Mouse (Mus musculus) intestine, embryonic 14.5 days (tissue): Measurements from ENCODE around the gene Ccdc152. TPM values are rescaled to one million over a fixed set of nuclear protein-coding genes. Genes with fewer than 3 reads are reported as not detected.

Source experiments
- ATAC-seq: fragments of 200-750 bp; cut with Nextera tagmentation; replicated peaks from 2 replicates; pipeline ENCODE4 v1.8.0; 2017; ENCODE audit warnings: low read depth, moderate number of reproducible peaks, moderate TSS enrichment, moderate library complexity; ENCODE audit not compliant: low FRiP score, low TSS enrichment
- DNase-seq: peaks from one replicate; pipeline ENCODE4 v3.0.0-alpha.2; 2018; ENCODE audit warnings: low spot score
- H3K27ac ChIP-seq: fragments of 300-500 bp; sonication (generic); 2 replicates; pipeline ENCODE4 v1.5.1; 2014; ENCODE audit warnings: low read depth, mild to moderate bottlenecking, control low read depth
- H3K27me3 ChIP-seq: fragments of 300-500 bp; sonication (generic); replicated peaks from 2 replicates; pipeline ENCODE4 v1.6.1; 2014; ENCODE audit warnings: low read length, control low read depth; ENCODE audit not compliant: control insufficient read depth, insufficient read depth
- H3K36me3 ChIP-seq: fragments of 300-500 bp; sonication (generic); 2 replicates; pipeline ENCODE4 v1.6.1; 2014; ENCODE audit warnings: low read length, control low read depth; ENCODE audit not compliant: control insufficient read depth, insufficient read depth
- H3K4me1 ChIP-seq: fragments of 300-500 bp; sonication (generic); replicated peaks from 2 replicates; pipeline ENCODE4 v1.6.1; 2014; ENCODE audit warnings: low read length, control low read depth, mixed read lengths; ENCODE audit not compliant: control insufficient read depth, insufficient read depth
- H3K4me2 ChIP-seq: fragments of 300-500 bp; sonication (generic); 2 replicates; pipeline ENCODE4 v1.6.1; 2014; ENCODE audit warnings: low read length
- H3K4me3 ChIP-seq: fragments of 300-500 bp; sonication (generic); 2 replicates; pipeline ENCODE4 v1.5.1; 2014; ENCODE audit warnings: low read depth, low read length, control low read depth, mixed read lengths
- H3K9ac ChIP-seq: fragments of 300-500 bp; sonication (generic); 2 replicates; pipeline ENCODE4 v1.6.1; 2014; ENCODE audit warnings: mild to moderate bottlenecking, low read length
- H3K9me3 ChIP-seq: fragments of 300-500 bp; sonication (generic); 2 replicates; pipeline ENCODE4 v1.6.1; 2016; ENCODE audit warnings: low read length, control low read depth; ENCODE audit not compliant: control insufficient read depth
- WGBS: fragments of 180-500 bp; shearing (Covaris S2); extraction: QIAGEN DNeasy Blood & Tissue Kit; methylation state at CpG from one replicate; pipeline ENCODE4 v1.1.7; 2014; 5-methylcytosine and 5-hydroxymethylcytosine counted together
- polyA plus RNA-seq: library from polyadenylated mRNA; unstranded; fragments of >200 nt; fragmentation: Nextera tagmentation; extraction: Ambion mirVana; gene quantifications from 2 replicates; pipeline ENCODE4 v1.2.1, GENCODE M21; 2014

Gene Ccdc152
- polyA plus RNA-seq, 1 experiment from 2014 or later, result 0.24 TPM

- 48% methylated on average over 1 of the region's 1 CpGs for WGBS
- H3K27ac ChIP-seq, result no peak overlapping the region
These were observed 9.8 kb downstream of the Ccdc152 start for GRCm38 (mm10) chr15:3293477-3293876.

DNA sequence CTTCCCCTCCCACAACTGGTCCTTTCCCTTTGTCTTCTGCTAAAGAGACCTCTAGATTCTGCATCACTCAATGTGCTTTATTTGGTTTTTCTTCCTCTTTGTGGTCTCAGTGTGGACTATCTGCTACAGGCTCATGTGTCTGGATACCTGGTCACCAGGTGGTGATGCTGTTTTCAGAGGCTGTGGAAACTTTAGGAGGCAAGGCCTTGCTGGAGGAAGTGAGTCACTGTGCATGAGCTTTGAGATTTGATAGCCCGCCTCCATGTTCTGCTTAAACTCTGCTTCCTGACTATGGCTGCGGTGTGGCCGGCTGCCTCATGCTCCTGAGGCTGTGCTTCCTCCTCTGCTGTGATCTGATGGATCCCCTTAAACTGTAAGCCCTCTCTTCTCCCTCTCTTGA, 12.9 kb downstream of the Ccdc152 start:
- Histone ChIP-seq H3K9me3 (no peaks in the 10 kb centered on the region), H3K27ac (no peak overlapping the region), H3K4me2 (no peak overlapping the region), H3K4me1 (no peaks in the 10 kb centered on the region), H3K27me3 (no peaks in the 10 kb centered on the region), H3K9ac (no peak overlapping the region), H3K4me3 (no peak overlapping the region), H3K36me3 (no peaks in the 10 kb centered on the region)
- ATAC-seq, result no peak
- DNase-seq, result no peak
- whole genome bisulfite sequencing, result 89% methylated on average over 3 of the region's 3 CpGs

More at GRCm38 (mm10) chr15:3293477-3293876, 9.8 kb downstream of the Ccdc152 start:
- no peaks in the 10 kb centered on the region for H3K36me3 ChIP-seq
- no peaks in the 10 kb centered on the region for H3K27me3 ChIP-seq
- no peak for DNase-seq
- ATAC-seq, result no peak
- no peaks in the 10 kb centered on the region for H3K4me1 ChIP-seq
- H3K4me3 ChIP-seq, result no peak overlapping the region
- H3K9me3 ChIP-seq, result no peaks in the 10 kb centered on the region
- no peak overlapping the region for H3K9ac ChIP-seq
- H3K4me2 ChIP-seq, result no peak overlapping the region

DNA sequence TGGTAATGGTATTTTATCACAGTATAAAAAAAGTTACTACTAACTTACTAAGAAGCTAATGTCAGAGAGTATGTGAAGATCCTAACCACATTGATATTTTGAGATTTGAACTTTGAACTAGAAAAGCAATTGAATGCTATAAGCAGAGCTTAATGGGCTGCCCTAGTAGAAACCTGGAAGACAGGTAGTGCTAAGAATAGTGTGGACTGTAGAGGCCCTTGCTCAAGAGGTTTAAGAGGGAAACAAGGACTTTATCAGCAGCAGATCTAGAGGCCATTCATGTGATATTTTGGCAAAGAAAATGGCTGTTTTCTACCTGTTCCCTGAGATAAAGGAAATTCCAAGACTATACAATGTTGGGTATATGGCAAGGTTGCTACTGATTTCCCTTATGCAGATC, 17.3 kb downstream of the Ccdc152 start:
- H3K4me1 ChIP-seq, result no peaks in the 10 kb centered on the region
- H3K9ac ChIP-seq, result no peak overlapping the region
- no peaks in the 10 kb centered on the region for H3K27me3 ChIP-seq
- H3K27ac ChIP-seq, result no peak overlapping the region
- H3K36me3 ChIP-seq, result no peaks in the 10 kb centered on the region
- no peaks in the 10 kb centered on the region for H3K9me3 ChIP-seq
- H3K4me2 ChIP-seq, result no peak overlapping the region
- ATAC-seq, result no peak
- no peak for DNase-seq
- H3K4me3 ChIP-seq, result no peak overlapping the region

DNA sequence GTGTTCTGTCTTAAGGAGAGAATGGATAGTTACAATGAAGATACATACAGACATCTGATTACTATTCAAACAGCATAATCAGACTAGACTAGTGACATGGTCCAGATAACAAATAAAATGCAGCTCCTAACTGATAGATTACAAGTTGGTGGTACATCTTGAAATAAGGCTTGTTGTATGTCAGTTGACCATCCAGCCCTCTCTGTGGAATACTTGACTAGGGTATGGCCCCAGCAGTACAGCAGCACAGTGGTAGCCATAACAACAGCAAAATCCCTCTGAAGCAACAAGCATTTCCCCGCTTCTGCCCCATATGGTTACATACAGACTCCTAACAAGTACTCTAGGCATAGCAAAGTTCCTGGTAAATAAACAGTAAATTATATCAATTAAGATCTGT, 21.6 kb downstream of the Ccdc152 start:
- Histone ChIP-seq H3K4me2 (no peak overlapping the region), H3K4me1 (no peaks in the 10 kb centered on the region), H3K4me3 (no peak overlapping the region), H3K9ac (no peak overlapping the region), H3K36me3 (peaks cover 11% of the 10 kb centered on the region), H3K27ac (no peak overlapping the region), H3K27me3 (no peaks in the 10 kb centered on the region), H3K9me3 (no peaks in the 10 kb centered on the region)
- ATAC-seq (no peak), DNase-seq (no peak)
- 96% methylated on average over 1 of the region's 1 CpGs for WGBS

- no peaks in the 10 kb centered on the region for H3K4me1 ChIP-seq
- no peak overlapping the region for H3K4me2 ChIP-seq
- H3K27ac ChIP-seq, result no peak overlapping the region
- H3K9me3 ChIP-seq, result no peaks in the 10 kb centered on the region
- no peak overlapping the region for H3K9ac ChIP-seq
- no peaks in the 10 kb centered on the region for H3K27me3 ChIP-seq
- no peak overlapping the region for H3K4me3 ChIP-seq
- DNase-seq (no peak), ATAC-seq (no peak)
- H3K36me3 ChIP-seq, result peaks cover 11% of the 10 kb centered on the region
These were observed 22.1 kb downstream of the Ccdc152 start for GRCm38 (mm10) chr15:3281216-3281615.

DNA sequence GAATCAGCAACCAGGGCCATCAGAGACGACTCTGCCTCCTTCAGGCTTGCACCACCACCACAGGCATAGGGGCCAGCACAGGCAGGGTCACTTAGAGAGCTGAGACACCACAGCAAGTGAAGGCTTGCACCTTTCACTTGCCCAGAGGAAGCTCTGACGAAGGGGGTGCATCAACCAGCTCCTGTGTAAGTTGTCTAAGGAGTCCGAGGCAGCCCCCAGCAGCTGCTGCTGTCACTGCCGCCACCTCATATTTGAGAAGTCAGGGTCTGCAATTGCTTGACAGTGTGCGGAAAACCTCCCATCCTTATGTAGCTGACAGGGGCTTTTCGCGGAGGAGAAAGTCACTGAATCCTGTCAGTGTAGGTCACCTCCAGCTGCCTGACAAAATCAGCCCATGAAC, 24.1 kb downstream of the Ccdc152 start:
- H3K4me2 ChIP-seq, result no peak overlapping the region
- H3K4me3 ChIP-seq, result no peak overlapping the region
- DNase-seq (no peak), ATAC-seq (no peak)
- no peak overlapping the region for H3K27ac ChIP-seq
- no peak overlapping the region for H3K9ac ChIP-seq
- peaks cover 17% of the 10 kb centered on the region for H3K36me3 ChIP-seq
- H3K4me1 ChIP-seq, result no peaks in the 10 kb centered on the region
- WGBS, result 81% methylated on average over 7 of the region's 7 CpGs
- no peaks in the 10 kb centered on the region for H3K27me3 ChIP-seq
- no peaks in the 10 kb centered on the region for H3K9me3 ChIP-seq

GRCm38 (mm10) chr15:3277391-3277790, 25.9 kb downstream of the Ccdc152 start:
- WGBS, result 88% methylated on average over 2 of the region's 2 CpGs
- ATAC-seq, result no peak

DNA sequence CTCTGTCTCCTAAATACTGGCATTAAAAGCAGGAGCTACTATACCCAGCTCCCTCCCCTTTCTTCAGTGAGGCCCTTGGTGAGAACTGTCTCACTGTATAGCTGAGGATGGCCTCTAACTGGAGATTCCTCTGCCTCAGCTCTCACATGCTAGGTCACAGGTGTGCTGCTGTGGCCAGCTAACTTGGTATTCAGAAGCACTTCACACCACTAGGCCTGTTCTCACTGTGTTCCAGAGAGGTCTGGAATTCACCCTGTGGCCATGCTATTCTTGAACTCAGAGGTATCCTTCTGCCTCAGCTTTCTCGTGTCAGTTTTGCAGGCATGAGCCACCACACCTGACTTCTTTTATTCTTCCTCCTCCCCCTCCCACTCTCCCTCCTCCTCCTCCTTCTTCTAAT, 30.1 kb downstream of the Ccdc152 start:
- WGBS, result 82% methylated on average over 1 of the region's 1 CpGs
- no peak overlapping the region for H3K27ac ChIP-seq
- H3K36me3 ChIP-seq, result peaks cover 6% of the 10 kb centered on the region; the same call in 1 of the 2 replicates
- ATAC-seq (no peak), DNase-seq (no peak)
- H3K9me3 ChIP-seq, result no peaks in the 10 kb centered on the region
- H3K4me1 ChIP-seq, result peaks cover 9% of the 10 kb centered on the region; the same call in 1 of the 2 replicates
- H3K4me3 ChIP-seq, result no peak overlapping the region
- peak overlapping the region; percentile 56; the same call in 1 of the 2 replicates for H3K4me2 ChIP-seq
- no peak overlapping the region for H3K9ac ChIP-seq
- H3K27me3 ChIP-seq, result no peaks in the 10 kb centered on the region

More at GRCm38 (mm10) chr15:3277391-3277790, 25.9 kb downstream of the Ccdc152 start:
- H3K36me3 ChIP-seq, result peaks cover 17% of the 10 kb centered on the region
- DNase-seq, result no peak
- H3K4me2 ChIP-seq, result no peak overlapping the region
- H3K4me3 ChIP-seq, result no peak overlapping the region
- no peak overlapping the region for H3K9ac ChIP-seq
- no peaks in the 10 kb centered on the region for H3K4me1 ChIP-seq
- H3K27ac ChIP-seq, result no peak overlapping the region
- no peaks in the 10 kb centered on the region for H3K27me3 ChIP-seq
- no peaks in the 10 kb centered on the region for H3K9me3 ChIP-seq

DNA sequence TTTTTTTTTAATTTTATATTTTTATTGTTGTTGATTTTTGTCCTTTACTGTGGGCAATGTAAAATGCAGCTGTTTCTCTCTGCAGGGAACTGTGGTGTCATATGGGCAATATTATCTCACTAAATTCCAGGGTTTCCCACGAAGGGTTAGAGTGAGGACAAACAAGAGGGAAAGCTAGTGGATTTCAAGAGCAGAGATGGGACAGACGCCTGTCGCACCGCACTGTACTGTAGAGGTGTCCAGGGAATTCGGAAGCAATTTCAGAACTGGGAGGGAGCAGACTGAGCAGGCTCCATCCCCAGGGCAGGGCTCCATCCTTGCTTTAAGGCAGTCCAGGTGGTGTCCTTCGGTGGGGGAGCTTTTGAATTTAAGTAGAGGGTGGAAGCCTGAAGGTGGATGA, 32.1 kb downstream of the Ccdc152 start:
- H3K4me1 ChIP-seq, result peaks cover 9% of the 10 kb centered on the region; the same call in 1 of the 2 replicates
- peaks cover 6% of the 10 kb centered on the region; the same call in 1 of the 2 replicates for H3K36me3 ChIP-seq
- H3K4me3 ChIP-seq, result peak overlapping the region; percentile 42
- DNase-seq (peak; percentile 60), ATAC-seq (0 out of 2 replicates have a peak, but pooled peaks have one; percentile 28)
- H3K27me3 ChIP-seq, result no peaks in the 10 kb centered on the region
- H3K9ac ChIP-seq, result peak overlapping the region; percentile 51
- WGBS, result 27% methylated on average over 6 of the region's 6 CpGs
- peak overlapping the region; percentile 91; the same call in 1 of the 2 replicates for H3K27ac ChIP-seq
- no peaks in the 10 kb centered on the region for H3K9me3 ChIP-seq
- H3K4me2 ChIP-seq, result peak overlapping the region; percentile 56
